Mouse (Mus musculus) embryonic facial prominence, embryonic 10.5 days (tissue): Measurements from ENCODE around the gene Kpnb1. TPM values are rescaled to one million over a fixed set of nuclear protein-coding genes. Genes with fewer than 3 reads are reported as not detected.

ENCODE experiments used
- DNase-seq: peaks from one replicate; pipeline ENCODE4 v3.0.0-alpha.2; 2017; ENCODE audit warnings: low spot score
- H3K27ac ChIP-seq: fragments of 300-500 bp; sonication (generic); replicated peaks from 2 replicates; pipeline ENCODE4 v1.5.1; 2016; ENCODE audit warnings: mild to moderate bottlenecking
- H3K27me3 ChIP-seq: fragments of 300-500 bp; sonication (generic); replicated peaks from 2 replicates; pipeline ENCODE4 v1.6.1; 2016; ENCODE audit warnings: low read depth, mild to moderate bottlenecking; ENCODE audit not compliant: poor library complexity, severe bottlenecking
- H3K36me3 ChIP-seq: fragments of 300-500 bp; sonication (generic); replicated peaks from 2 replicates; pipeline ENCODE4 v1.6.1; 2016; ENCODE audit warnings: mild to moderate bottlenecking, moderate library complexity
- H3K4me1 ChIP-seq: fragments of 300-500 bp; sonication (generic); 2 replicates; pipeline ENCODE4 v1.6.1; 2016
- H3K4me3 ChIP-seq: fragments of 300-500 bp; sonication (generic); 2 replicates; pipeline ENCODE4 v1.5.1; 2016; ENCODE audit warnings: mild to moderate bottlenecking, moderate library complexity
- H3K9me3 ChIP-seq: fragments of 300-500 bp; sonication (generic); 2 replicates; pipeline ENCODE4 v1.6.1; 2016; ENCODE audit warnings: mild to moderate bottlenecking
- WGBS: fragments of 180-500 bp; shearing (Covaris S2); methylation state at CpG from one replicate; pipeline ENCODE4 v1.1.7; 2016; 5-methylcytosine and 5-hydroxymethylcytosine counted together
- polyA plus RNA-seq: library from polyadenylated mRNA; unstranded; fragments of >200 nt; fragmentation: Nextera tagmentation; extraction: Ambion mirVana; gene quantifications from 2 replicates; pipeline ENCODE4 v1.2.1, GENCODE M21; 2016

The Kpnb1 gene
- polyA plus RNA-seq, 1 experiment from 2014 or later: 85.9 TPM

GRCm38 (mm10) chr11:97130318-97130717 lies 57.4 kb downstream of the Kpnb1 start:
- Histone ChIP-seq H3K9me3 (no peaks in the 10 kb centered on the region), H3K27me3 (peaks cover 92% of the 10 kb centered on the region), H3K4me1 (peaks cover 59% of the 10 kb centered on the region), H3K27ac (no peak overlapping the region), H3K4me3 (no peak overlapping the region), H3K36me3 (no peaks in the 10 kb centered on the region)
- 84% methylated on average over 7 of the region's 7 CpGs for WGBS
- no peak for DNase-seq

DNA sequence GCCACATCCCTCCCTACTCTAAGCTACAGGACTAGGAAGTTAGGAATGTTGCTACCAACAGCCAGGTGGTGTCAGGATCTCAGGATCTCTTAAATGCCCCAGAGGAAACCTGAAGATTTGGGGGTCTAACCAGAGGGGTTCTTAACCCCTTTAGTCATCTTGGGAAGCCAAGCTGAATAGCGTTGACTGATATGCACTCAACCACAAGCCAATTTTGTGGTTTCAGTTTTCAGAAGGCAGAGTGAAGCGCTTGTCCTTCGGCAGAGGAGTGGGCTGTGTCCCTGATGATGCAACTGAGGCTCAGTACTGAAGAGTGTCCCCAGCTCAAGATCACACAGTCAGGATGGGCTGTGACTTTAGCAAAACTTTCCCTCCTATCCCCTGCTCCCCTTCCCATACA lies 58.7 kb downstream of the Kpnb1 start:
- no peaks in the 10 kb centered on the region for H3K36me3 ChIP-seq
- peaks cover 62% of the 10 kb centered on the region for H3K4me1 ChIP-seq
- peaks cover 86% of the 10 kb centered on the region for H3K27me3 ChIP-seq
- H3K4me3 ChIP-seq: no peak overlapping the region
- 61% methylated on average over 3 of the region's 3 CpGs for WGBS
- no peaks in the 10 kb centered on the region for H3K9me3 ChIP-seq
- no peak overlapping the region for H3K27ac ChIP-seq
- DNase-seq: no peak

- Histone ChIP-seq H3K36me3 (no peaks in the 10 kb centered on the region), H3K27me3 (peaks cover 74% of the 10 kb centered on the region), H3K9me3 (no peaks in the 10 kb centered on the region), H3K4me1 (peaks cover 65% of the 10 kb centered on the region), H3K27ac (peak overlapping the region; percentile 75; the same call in 1 of the 2 replicates), H3K4me3 (peak overlapping the region; percentile 61)
- DNase-seq: no peak
- WGBS: 14% methylated on average over 19 of the region's 19 CpGs
Measured at GRCm38 (mm10) chr11:97127470-97128223, 60.0 kb downstream of the Kpnb1 start.

DNA sequence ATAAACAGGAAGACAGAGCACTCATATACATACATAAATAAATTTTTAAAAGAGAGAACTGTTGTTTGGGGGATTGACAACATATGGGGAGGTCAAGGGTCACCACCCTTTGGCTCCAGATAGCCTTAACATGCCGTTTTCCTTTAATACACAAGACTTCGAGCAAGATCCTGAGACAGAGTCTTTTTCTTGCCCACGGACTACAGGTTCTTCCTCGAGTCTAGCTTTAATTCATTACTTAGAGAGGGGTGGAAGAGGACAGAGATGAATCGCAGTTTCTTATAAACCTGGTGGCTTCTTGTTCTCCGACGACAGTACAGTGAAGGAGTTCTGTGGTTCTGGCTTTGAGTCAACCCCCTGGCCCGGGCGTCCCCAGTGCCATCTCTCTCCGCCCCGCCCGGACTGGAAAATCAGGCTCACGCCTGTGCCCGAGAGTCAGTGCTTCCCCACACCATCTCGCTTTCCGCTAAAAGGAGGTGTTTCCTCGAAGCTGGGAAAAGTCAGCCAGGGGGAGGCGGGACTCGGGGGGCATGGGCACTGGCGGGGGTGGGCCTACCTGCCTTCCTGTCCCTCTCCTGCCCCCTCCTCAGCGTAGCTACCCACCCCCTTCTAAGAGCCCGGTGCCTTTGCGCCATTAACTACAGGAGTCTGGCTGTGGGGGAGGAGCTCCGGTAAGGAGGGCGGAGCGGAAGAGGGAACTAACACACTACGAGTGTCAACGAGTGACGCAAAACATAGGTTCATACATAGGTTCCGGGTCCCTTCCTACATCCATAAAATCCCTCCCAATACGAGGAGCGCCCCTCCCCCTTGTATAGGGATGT lies 60.8 kb downstream of the Kpnb1 start:
- H3K4me3 ChIP-seq: peak overlapping the region; percentile 61
- peak overlapping the region; percentile 75 for H3K27ac ChIP-seq
- peaks cover 68% of the 10 kb centered on the region for H3K27me3 ChIP-seq
- 3% methylated on average over 32 of the region's 32 CpGs for WGBS
- no peaks in the 10 kb centered on the region for H3K9me3 ChIP-seq
- H3K36me3 ChIP-seq: no peaks in the 10 kb centered on the region
- H3K4me1 ChIP-seq: peaks cover 60% of the 10 kb centered on the region
- peak; percentile 61 for DNase-seq

- 55% methylated on average over 10 of the region's 10 CpGs for WGBS
- Histone ChIP-seq H3K4me1 (peaks cover 83% of the 10 kb centered on the region), H3K9me3 (no peaks in the 10 kb centered on the region), H3K27ac (no peak overlapping the region), H3K27me3 (peaks cover 55% of the 10 kb centered on the region), H3K4me3 (no peak overlapping the region), H3K36me3 (no peaks in the 10 kb centered on the region)
- DNase-seq: no peak
Measured at GRCm38 (mm10) chr11:97124266-97125036, 63.2 kb downstream of the Kpnb1 start.

- DNase-seq: peak; percentile 39
- 0 out of 2 replicates have a peak overlapping the region, but pooled peaks have one; percentile 10 for H3K27ac ChIP-seq
- peak overlapping the region; percentile 31; the same call in 1 of the 2 replicates for H3K4me3 ChIP-seq
- no peaks in the 10 kb centered on the region for H3K9me3 ChIP-seq
- peaks cover 55% of the 10 kb centered on the region for H3K27me3 ChIP-seq
- 16% methylated on average over 11 of the region's 11 CpGs for WGBS
- peaks cover 82% of the 10 kb centered on the region for H3K4me1 ChIP-seq
- no peaks in the 10 kb centered on the region for H3K36me3 ChIP-seq
Measured at GRCm38 (mm10) chr11:97123282-97123890, 64.3 kb downstream of the Kpnb1 start.

DNA sequence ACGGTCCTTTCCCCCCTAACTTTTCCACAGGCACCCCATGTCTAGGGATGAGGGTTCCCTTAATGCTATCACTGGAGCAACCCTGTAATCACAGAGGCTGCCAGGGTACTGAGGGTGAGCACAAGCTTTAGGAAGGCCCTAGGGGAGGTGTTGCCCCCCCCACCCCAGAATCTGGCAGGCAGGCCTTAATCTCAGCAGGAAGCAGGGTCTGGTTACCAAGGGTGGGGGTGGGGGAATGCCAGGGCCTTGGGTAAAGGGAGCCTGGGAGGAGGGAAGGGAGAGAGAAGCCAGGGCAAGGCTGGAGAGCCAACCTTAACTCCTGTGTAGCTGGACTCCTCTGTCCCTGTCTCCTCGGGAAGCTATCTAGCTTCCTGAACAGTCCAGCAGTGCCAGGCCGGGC lies 67.0 kb downstream of the Kpnb1 start:
- DNase-seq: no peak
- Histone ChIP-seq H3K27me3 (peaks cover 59% of the 10 kb centered on the region), H3K4me1 (peaks cover 60% of the 10 kb centered on the region), H3K4me3 (0 out of 2 replicates have a peak overlapping the region, but pooled peaks have one; percentile 2), H3K9me3 (no peaks in the 10 kb centered on the region), H3K36me3 (no peaks in the 10 kb centered on the region), H3K27ac (peak overlapping the region; percentile 65)
- 67% methylated on average over 3 of the region's 3 CpGs for WGBS

- Histone ChIP-seq H3K4me1 (peaks cover 60% of the 10 kb centered on the region), H3K36me3 (no peaks in the 10 kb centered on the region), H3K4me3 (0 out of 2 replicates have a peak overlapping the region, but pooled peaks have one; percentile 1), H3K9me3 (no peaks in the 10 kb centered on the region), H3K27me3 (peaks cover 60% of the 10 kb centered on the region), H3K27ac (peak overlapping the region; percentile 57)
- no peak for DNase-seq
- WGBS: 41% methylated on average over 10 of the region's 10 CpGs
Measured at GRCm38 (mm10) chr11:97120221-97120620, 67.5 kb downstream of the Kpnb1 start.

GRCm38 (mm10) chr11:97115797-97116196 lies 71.9 kb downstream of the Kpnb1 start:
- no peak overlapping the region for H3K27ac ChIP-seq
- no peak for DNase-seq
- H3K27me3 ChIP-seq: peaks cover 91% of the 10 kb centered on the region
- peaks cover 44% of the 10 kb centered on the region for H3K4me1 ChIP-seq
- H3K9me3 ChIP-seq: no peaks in the 10 kb centered on the region
- 9% methylated on average over 11 of the region's 11 CpGs for WGBS
- H3K4me3 ChIP-seq: peak overlapping the region; percentile 55
- no peaks in the 10 kb centered on the region for H3K36me3 ChIP-seq

- Histone ChIP-seq H3K27me3 (peaks cover 87% of the 10 kb centered on the region), H3K4me1 (peaks cover 36% of the 10 kb centered on the region), H3K27ac (no peak within 1 kb of the TSS), H3K9me3 (no peaks in the 10 kb centered on the region), H3K4me3 (peak within 1 kb of the TSS; percentile 55), H3K36me3 (no peaks in the 10 kb centered on the region)
- DNase-seq: peak; percentile 65
- under 1% methylated on average over 87 of the region's 87 CpGs for WGBS
Measured at GRCm38 (mm10) chr11:97114671-97115601, 72.7 kb downstream of the Kpnb1 start, which contains the start of gene Tbx21. Tbx21 (minus strand) TSS chr11:97115331.

DNA sequence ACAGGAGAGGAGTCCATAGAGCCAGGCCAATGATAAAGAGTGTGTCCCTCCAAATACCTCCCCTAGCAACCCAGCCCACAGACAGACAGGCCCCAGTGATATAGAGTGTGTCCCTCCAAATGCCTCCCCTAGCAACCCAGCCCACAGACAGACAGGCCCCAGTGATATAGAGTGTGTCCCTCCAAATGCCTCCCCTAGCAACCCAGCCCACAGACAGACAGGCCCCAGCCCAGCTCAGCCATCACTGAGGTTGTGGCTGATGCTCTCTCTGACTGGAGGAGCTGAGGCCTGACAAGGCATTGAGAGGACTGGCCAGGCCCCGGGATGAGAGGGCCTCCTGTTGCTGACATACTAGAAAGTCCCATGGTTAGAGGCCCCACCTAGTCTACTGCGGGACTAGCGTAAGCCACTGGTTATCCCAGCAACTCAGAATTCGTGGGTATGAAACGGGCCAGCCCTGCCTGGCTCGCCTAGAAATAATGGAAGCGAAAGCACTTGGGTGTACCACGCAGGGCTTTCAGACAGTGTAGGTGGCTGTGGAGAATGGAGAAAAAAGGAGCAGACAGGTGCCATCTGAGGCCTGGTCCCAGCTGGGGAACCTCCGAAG lies 75.1 kb downstream of the Kpnb1 start:
- Histone ChIP-seq H3K4me1 (peaks cover 24% of the 10 kb centered on the region), H3K9me3 (no peaks in the 10 kb centered on the region), H3K27me3 (peaks cover 69% of the 10 kb centered on the region), H3K4me3 (no peak overlapping the region), H3K36me3 (no peaks in the 10 kb centered on the region), H3K27ac (no peak overlapping the region)
- no peak for DNase-seq
- WGBS: 79% methylated on average over 9 of the region's 9 CpGs
